Mouse (Mus musculus) cerebellum, adult (tissue): Measurements from ENCODE around the gene Cldn34c1.
"Not testable (repeated sequence)": the region's sequence is repeated elsewhere in the genome, so short reads cannot be mapped to it uniquely, and the experiment has no call there.

Source experiments
- ATAC-seq: cut with Nextera tagmentation; 2 replicates; pipeline ENCODE4 v1.9.2; 2017; ENCODE audit warnings: mild to moderate bottlenecking, moderate library complexity, mixed read lengths; ENCODE audit not compliant: insufficient number of reproducible peaks, low FRiP score, low TSS enrichment

Cldn34c1 gene

GRCm38 (mm10) chrX:123103291-123104260 is at the start of gene Cldn34c1:
Gene Cldn34c1, plus strand, starts transcription at chrX:123103495.
- peak; percentile 99 for ATAC-seq

GRCm38 (mm10) chrX:123087441-123087840 is 15.9 kb upstream of the Cldn34c1 start:
- no peak for ATAC-seq

DNA sequence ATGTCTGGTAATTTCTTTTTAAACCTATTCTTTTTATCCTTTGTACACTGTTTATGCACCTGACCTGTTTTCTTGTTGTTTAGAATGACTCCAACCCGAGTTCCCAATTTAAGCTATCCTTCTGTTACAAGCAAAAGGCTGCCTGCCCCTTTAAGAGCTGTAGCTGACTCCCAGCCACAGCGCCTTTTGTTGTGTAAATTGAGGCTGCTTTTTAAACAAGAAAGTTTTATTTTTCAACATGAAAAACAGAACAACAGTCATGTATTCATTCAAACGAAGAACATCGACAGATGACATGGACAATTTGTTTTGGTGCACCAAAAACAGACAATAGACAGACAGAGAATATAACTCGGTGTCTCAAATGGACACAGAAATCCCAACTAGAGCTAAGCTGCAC is 489 bp upstream of the Cldn34c1 start:
- not testable (repeated sequence) for ATAC-seq

DNA sequence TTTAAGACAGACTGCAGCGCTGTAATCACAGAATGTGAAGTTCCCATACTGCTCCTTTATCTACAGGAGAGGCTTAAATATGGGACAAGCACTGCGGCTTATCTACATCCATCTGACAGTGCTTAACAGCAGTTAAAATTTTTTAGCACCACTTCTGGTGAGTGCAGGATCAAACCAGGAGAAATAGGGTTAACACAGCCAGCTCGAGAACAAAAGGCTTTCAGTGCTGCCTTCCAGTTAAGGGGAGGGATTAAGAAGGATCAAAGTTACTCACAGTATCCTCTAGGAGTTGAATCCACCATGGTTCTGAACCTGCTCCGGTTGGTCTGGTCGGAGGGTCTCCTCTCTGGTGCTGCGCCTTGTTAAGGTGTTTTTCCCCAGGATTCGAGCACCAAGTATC is 1.4 kb downstream of the Cldn34c1 start:
- ATAC-seq, result not testable (repeated sequence)

DNA sequence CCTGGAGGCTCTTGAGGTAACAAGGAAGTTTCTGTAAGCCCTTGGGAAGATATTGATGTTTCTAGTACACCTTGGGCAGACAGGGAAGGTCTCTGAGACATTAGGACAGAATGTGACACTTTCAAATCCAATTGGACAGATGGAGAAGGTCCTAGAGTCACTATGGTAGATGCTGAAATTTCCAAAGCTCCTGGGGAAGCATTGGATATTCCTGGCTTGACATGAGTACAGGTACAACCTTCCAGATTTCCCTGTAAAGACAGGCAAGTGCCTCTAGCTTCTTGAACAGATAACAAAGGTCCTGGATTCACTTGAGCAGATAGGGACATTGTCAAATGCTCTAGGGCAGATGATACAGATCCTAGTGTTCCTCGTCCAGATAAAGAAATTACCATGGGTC is 119.1 kb downstream of the Cldn34c1 start, which contains the start of gene Srsx:
TSS of gene Srsx (minus strand) at position 101 of the 400 bp plus-strand sequence.
- ATAC-seq, result not testable (repeated sequence)
